8 mouse cellular contexts compared by ENCODE assay signal in genomic region chr6:39557723-39558261, GRCm38 (mm10). TPM values are rescaled to one million over a fixed set of nuclear protein-coding genes. Genes with fewer than 3 reads are reported as not detected.
DNase-seq lines count a peak whose midpoint lies in the region; ATAC-seq and TF ChIP-seq lines count a peak whose summit lies in the region.

Gene Dennd2a (minus strand): TSS chr6:39557867.

- peak within 1 kb of the TSS; percentile 67 for H3K4me2 ChIP-seq in liver, embryonic 16.5 days (ENCODE audit: low read depth, low read length)

- peak within 1 kb of the TSS; percentile 53 for H3K27ac ChIP-seq in cerebellum, adult 2 months (ENCODE audit: insufficient read depth, low read length)
- peak within 1 kb of the TSS; percentile 93 for H3K27ac ChIP-seq in layer of hippocampus, adult 2 months
- peak within 1 kb of the TSS; percentile 9; the same call in 1 of the 2 replicates for H3K27ac ChIP-seq in liver, embryonic 16.5 days (ENCODE audit: low read length)

- peaks cover 8% of the 10 kb centered on the region; the same call in 1 of the 2 replicates for H3K4me1 ChIP-seq in cerebellum, adult 2 months (ENCODE audit: control insufficient read depth, insufficient read depth, low read length)
- H3K4me1 ChIP-seq in liver, embryonic 16.5 days (ENCODE audit: control insufficient read depth, low read depth, low read length) = peaks cover 4% of the 10 kb centered on the region; the same call in 1 of the 2 replicates

- 1% methylated on average over 49 of the region's 50 CpGs for WGBS in cerebellum, adult 2 months
- 4% methylated on average over 28 of the region's 50 CpGs for WGBS in liver, embryonic 16.5 days (ENCODE audit: insufficient replicate concordance)

- peak; percentile 63 for ATAC-seq in liver, embryonic 16.5 days (ENCODE audit: low read depth)

- peak within 1 kb of the TSS; percentile 71 for H3K4me3 ChIP-seq in cerebellum, adult 2 months (replicated peaks; ENCODE audit: insufficient read depth, low read depth, low read length)
- H3K4me3 ChIP-seq in layer of hippocampus, adult 2 months = peak within 1 kb of the TSS; percentile 86
- peak within 1 kb of the TSS; percentile 60 for H3K4me3 ChIP-seq in liver, embryonic 16.5 days (ENCODE audit: low read depth, low read length)

- no peaks in the 10 kb centered on the region for H3K36me3 ChIP-seq in liver, embryonic 16.5 days (ENCODE audit: control insufficient read depth, insufficient read depth)

- DNase-seq in NIH3T3 (ENCODE audit: low read depth) = peak; percentile 92
- DNase-seq in cerebellum, adult 2 months = peak; percentile 72
- DNase-seq in forelimb bud, embryonic 11.5 days (ENCODE audit: low read depth, low spot score) = peak; percentile 85
- DNase-seq in heart, postnatal 14 days = peak; percentile 87 to 88
- DNase-seq in layer of hippocampus, adult 2 months (ENCODE audit: low spot score in 2 of 2) = peak; percentile 84 to 88
- DNase-seq in ovary, adult 18-20 months (ENCODE audit: low spot score) = peak; percentile 77
- DNase-seq in urinary bladder, postnatal 25 days (ENCODE audit: low spot score) = peak; percentile 57

- H3K9me3 ChIP-seq in liver, embryonic 16.5 days (replicated peaks; ENCODE audit: control insufficient read depth, low read length) = no peaks in the 10 kb centered on the region

- intact Hi-C loops in heart, postnatal 14 days (cut with DNase I) = no loop called here

- no peaks in the 10 kb centered on the region for H3K27me3 ChIP-seq in cerebellum, adult 2 months (ENCODE audit: control insufficient read depth, insufficient read depth, low read length)
- peaks cover 39% of the 10 kb centered on the region for H3K27me3 ChIP-seq in liver, embryonic 16.5 days (ENCODE audit: control insufficient read depth, insufficient read depth, low read depth, low read length)

- peak within 1 kb of the TSS; percentile 53 for H3K9ac ChIP-seq in liver, embryonic 16.5 days (ENCODE audit: low read depth, low read length)

- TF ChIP-seq CTCF in cerebellum, adult 2 months (IDR thresholded peaks at IDR 0.05; ENCODE audit: borderline replicate concordance, insufficient read depth, low read depth, low read length) = no peak
- no peak for TF ChIP-seq CTCF in layer of hippocampus, adult 2 months (conservative IDR thresholded peaks at IDR 0.05)

- TF ChIP-seq POLR2A in cerebellum, adult 2 months (IDR thresholded peaks at IDR 0.05; ENCODE audit: borderline replicate concordance, insufficient read depth, low read length) = no peak

RNA-seq across cellular contexts. Expression of gene Dennd2a, which starts in this region (rescaled TPM):
- 12.3 and 13.5 TPM in 2 replicates for polyA plus RNA-seq in cerebellum, adult 2 months (2012; rRNA removed)
- total RNA-seq in heart, postnatal 14 days (2021) = 10 to 100 TPM; 13.6 to 15.3 TPM
- 10 to 100 TPM; 37.0 to 38.2 TPM for total RNA-seq in layer of hippocampus, adult 2 months (2021)
- 0.96 and 1.1 TPM in 2 replicates for polyA plus RNA-seq in liver, embryonic 16.5 days (2015; fragmentation: Nextera tagmentation; extraction: Ambion mirVana)

Comparison
In these comparisons a context has a peak if more than half of its experiments do, and no peak if none do; other contexts are left out.
1. Peak in every context shown above with its lines: DNase-seq, ATAC-seq, H3K4me3 ChIP-seq and H3K27ac ChIP-seq.
2. H3K27ac ChIP-seq: peak in every context shown above with its lines; median percentile 93 in layer of hippocampus, adult 2 months; 53 in cerebellum, adult 2 months; 9 in liver, embryonic 16.5 days.